Mouse (Mus musculus): Measurements from ENCODE around the gene Stx17.

Gene Stx17

DNA sequence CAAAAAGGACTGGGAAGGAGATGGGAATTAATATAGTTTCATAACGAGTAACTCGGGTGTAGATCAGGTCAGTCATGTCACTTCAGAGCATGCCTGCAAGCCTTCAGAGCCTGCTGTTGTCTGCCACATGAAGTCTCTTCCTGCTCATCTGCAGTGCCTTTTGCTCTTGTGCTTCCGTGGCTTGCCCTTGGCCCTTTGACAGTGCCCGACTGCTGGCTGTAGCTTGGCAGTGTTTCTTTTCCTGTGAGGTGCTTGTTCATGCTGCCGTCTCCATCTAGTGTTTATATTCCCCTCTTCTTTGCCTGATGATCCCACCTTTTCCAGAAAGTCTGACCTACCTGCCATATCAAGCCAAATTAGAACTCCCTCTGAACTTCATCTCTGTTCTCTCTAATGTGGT, 39.1 kb downstream of the Stx17 start:
- DNase-seq (ENCODE audit: low read depth, low spot score), result no peak

DNA sequence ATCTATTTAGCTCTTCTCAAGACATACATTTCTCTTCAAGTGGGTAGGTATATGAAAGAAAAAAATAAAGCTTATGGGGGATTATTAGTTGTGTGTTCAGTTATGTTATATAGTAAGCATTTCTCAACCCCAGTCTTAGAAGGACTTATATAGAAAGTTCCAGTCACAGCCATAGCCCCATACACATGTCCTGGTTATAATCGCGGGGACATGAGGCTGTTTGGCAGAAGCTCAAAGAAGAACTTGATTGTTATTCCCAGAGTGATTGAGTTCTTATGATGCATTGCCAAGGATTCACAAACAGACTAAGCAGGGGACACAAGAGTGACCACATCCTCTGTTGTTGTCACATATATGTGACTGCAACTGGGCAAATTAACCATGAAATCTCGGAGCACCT, 51.0 kb downstream of the Stx17 start:
- DNase-seq (ENCODE audit: low read depth, low spot score), result no peak

DNA sequence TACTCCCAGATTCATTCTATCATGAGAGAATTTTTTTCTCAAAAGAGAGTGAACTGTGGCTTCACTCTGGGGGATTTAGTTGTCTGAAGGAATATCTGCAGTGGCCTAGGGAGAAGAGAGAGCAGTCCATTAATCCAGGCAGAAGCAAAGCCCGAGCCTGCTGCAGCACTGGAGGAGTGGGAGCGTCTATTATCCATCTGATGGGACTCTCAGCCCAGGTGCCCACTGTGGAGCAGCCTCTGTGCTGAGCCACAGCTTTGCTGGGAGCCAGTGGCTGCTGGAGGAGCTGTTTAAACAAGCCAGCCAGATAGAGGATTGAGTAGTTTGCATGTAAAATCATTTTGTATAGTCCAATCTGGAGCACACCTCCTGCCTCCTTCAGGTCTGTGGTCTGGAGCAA, 56.2 kb downstream of the Stx17 start:
- DNase-seq (ENCODE audit: low read depth, low spot score), result no peak

DNA sequence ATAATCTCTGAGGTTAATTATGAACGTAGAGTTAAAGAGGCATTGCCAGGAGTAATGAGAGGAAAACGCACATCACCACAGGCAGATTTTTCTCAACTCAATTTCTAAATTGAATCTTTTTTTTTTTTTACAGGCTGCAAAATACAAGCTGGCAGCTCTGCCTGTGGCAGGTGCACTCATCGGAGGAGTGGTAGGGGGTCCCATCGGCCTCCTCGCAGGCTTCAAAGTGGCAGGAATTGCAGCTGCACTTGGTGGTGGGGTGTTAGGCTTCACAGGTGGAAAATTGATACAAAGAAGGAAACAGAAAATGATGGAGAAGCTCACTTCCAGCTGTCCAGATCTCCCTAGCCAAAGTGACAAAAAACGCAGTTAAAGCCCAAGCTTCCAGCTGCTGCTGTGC, 56.7 kb downstream of the Stx17 start:
- no peak for DNase-seq (ENCODE audit: low read depth, low spot score)

DNA sequence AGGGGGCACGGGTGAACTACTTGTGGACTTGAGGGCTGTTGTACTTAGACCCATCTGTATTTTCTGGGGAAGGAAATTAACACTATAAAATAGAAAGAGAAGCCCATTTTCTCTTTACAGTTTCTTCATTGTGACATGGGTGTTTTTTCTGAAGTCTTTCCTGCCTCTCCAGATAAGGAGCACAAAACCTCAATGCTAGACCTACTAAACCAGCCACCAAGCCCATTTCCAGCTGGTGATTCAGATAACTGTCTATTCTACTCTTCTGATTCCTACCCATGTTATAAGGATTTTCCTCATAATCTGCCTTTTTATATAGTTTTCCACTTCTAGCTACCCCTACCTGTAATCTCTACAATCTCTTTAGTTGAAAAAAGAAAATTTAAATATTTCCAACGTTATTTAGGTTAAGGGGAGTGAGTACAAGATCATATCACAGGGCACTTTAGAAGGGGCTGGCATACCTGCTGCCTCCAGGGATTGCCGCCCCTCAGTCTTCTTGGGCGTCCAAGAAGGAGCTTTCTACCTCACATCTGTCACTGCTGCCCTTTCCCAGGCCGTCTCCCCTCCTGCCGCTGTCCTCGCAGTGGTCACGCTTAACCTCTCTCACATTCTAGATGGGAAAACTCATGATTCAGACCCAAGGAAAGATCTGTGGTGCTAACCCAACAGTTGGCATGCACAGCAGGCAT, 57.5 kb downstream of the Stx17 start:
- DNase-seq (ENCODE audit: low read depth, low spot score), result no peak

DNA sequence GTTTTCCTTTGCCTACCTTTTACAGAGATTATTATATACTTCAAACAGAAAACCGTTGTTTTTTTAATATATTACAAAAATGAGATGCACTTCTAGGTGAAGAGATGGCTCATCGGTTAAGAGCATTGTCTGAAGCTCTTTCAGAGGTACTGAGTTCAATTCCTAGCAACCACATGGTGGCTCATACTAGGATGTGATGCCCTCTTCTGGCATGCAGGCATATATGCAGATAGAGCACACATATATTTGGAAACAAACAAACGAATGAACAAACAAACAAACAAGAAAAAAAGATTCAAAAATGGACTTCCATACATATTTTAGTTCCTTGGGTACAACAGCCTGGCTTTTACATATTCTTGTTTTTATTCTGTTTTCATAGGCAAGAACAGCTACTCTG, 73.2 kb downstream of the Stx17 start:
- DNase-seq (ENCODE audit: low read depth, low spot score), result no peak

DNA sequence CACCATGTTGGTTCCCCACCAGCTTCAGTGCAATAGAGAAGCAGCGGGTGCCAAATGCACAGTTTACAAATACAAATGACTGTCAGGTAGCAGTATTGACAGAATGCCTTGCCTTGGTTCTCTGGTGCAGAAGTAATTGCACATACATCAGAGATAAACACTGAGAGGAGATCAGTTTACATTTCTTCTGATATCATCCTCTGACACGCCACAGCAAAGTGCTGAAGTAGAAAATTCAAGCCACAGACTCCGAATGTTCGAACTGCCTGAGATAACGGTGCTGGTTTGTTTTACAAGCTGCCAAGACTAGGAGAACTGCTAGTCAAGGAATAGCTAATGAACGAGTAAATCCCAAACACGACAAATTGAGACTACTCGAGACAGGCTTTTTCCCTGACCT, 73.7 kb downstream of the Stx17 start:
- no peak for DNase-seq (ENCODE audit: low read depth, low spot score)

DNA sequence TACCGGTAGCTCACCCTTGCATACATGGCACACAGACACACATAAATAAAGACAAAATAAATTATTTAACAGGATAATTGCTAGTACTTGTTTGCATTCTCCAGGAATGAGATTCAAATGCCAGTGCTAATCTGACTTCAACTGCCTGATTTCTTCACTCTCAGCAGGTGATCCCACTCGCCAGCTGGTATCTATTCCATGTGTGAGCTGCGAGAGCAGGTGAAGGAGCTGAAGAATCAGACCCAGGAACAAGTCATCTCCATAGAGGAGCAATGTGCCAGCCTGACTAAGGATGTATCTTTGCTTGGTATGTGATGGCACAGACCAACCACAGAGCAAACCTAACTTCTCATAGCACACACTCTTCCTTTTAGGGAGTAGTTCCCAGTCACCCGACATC, 78.8 kb downstream of the Stx17 start:
- no peak for DNase-seq (ENCODE audit: low read depth, low spot score)

DNA sequence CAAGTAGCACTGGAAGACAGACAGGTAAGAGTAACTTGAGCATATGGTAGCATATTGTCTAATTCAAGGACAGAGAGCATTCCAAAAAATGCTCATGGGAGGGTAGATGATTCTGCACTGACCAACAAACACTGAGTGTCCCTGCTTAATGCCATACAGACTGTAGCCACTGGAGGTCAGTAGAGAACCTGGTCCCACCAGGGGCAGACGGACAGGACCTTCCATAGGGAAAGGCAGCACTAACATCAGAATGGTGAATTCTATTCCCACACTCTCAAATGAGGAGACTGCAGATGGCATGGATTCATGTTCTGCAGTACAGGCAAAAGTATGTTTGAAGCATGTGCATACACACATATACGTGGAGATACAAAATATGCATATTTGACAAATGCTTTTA, 100.5 kb downstream of the Stx17 start:
- DNase-seq (ENCODE audit: low read depth, low spot score), result peak; percentile 56

DNA sequence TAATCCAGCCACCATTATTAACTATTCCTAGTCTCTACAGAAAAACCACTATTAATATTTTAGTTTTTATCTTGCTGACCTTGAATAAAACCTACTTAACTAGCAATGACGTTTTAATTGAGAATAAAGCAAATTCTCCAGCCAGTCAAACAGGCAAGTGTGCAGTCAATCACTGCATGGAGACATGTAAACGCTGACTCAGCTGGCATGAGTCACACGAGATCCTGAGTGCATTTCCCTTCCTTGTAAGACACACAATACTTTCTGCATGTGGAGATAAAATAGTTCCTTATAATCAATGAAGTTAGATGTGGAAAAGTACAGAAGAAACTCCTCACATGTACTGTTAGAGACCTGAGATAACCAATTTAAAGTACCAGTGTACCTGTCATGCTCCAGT, 100.9 kb downstream of the Stx17 start:
- no peak for DNase-seq (ENCODE audit: low read depth, low spot score)

DNA sequence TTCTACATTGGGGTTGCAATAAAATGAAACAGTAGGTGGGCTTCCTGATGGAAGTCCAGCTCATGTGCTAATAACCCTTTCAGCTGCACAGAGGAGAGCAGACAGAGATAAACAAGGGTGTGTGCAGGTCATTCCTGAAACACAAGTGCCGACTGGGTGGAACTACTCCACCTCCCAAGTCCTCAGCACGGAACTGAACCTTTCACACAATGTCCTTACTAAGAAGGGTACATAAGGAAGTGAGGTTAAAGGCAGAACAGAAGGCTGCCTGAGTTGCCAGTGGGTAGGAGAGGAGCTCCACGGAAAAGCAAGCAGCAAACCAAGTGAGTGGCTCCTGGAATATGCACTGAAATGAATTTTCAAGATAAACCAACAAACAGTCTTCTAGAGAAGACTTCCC, 102.1 kb downstream of the Stx17 start:
- no peak for DNase-seq (ENCODE audit: low read depth, low spot score)

Data from retina, postnatal 7 days (tissue).